Mouse (Mus musculus): ENCODE measurements at regions not wholly inside any gene's neighbourhood (a gene's known extent, or its start where the extent isn't known, plus 50 kb on each side); places are given as distances from the start of the nearest gene placed in this dataset.

DNA sequence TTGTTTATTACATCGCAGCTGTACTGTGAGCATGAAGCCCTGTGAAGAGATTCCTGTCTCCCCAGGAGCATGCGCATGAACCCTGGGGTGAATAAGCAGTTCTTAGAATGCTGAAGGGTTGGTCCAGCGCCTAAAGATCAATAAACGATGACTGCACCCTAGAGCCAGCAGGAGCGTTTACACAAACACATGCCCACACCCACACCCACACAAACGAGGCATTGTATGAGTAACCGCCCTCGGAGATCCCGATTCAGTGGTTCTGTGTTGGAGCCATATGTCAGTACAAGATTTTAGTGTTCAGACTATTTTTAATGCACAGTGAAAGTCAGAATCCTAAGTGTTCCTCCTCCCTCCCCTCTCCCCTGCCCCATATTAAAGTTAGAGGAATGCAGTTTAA, 57.3 kb downstream of the Edn1 start:
- no peak for DNase-seq (ENCODE audit: low read depth, low spot score)
- Histone ChIP-seq H3K36me3 (ENCODE audit: control insufficient read depth, insufficient read depth, low read length, poor library complexity, severe bottlenecking) (no peaks in the 10 kb centered on the region), H3K27me3 (ENCODE audit: control insufficient read depth, insufficient read depth, low read length, poor library complexity, severe bottlenecking) (no peaks in the 10 kb centered on the region)

DNA sequence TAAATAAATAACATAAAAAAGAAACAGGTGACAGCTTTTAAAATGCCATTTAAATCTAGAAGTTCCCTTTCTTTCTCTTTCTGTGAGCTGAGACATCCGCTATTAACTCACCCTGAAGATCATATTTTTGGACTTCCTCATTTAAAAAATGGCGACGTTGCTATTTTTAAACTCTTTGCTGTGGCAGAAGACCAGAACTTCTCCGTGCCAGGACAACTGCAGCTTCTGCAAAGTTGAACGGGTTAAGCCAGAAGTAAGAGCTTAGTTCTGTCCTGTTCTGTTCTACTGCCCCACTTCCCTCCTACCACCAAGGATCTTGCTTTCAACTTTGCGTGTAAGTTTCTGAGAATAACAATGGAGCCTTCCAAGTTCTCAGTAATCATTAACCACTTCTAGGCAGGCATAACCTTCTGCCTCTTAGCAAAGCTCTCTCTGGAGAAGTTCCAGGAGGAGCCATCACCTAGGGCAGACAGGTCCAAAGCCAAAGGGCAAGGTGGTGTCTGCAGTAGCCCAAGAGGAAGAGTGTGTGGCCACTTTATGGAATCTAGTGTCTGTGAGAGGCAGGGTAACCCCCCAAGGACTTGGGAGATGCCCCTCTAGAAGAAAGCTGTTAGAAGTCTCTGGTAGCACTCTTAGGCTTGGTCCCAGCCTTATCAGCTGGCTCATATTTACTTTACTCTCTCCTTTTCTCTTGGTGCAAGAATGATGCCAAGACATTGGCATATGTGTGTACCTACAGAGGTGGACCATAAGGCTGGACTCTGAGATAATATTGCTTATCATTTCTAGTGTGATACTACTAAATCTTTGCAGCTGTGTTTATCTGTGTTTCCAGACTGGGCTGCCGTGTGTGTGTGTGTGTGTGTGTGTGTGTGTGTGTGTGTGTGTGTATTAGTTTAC, 66.6 kb downstream of the Edn1 start:
- Histone ChIP-seq H3K36me3 (ENCODE audit: control insufficient read depth, insufficient read depth, low read length, poor library complexity, severe bottlenecking) (no peaks in the 10 kb centered on the region), H3K27me3 (ENCODE audit: control insufficient read depth, insufficient read depth, low read length, poor library complexity, severe bottlenecking) (no peaks in the 10 kb centered on the region)
- DNase-seq (ENCODE audit: low read depth, low spot score) = peak; percentile 53

DNA sequence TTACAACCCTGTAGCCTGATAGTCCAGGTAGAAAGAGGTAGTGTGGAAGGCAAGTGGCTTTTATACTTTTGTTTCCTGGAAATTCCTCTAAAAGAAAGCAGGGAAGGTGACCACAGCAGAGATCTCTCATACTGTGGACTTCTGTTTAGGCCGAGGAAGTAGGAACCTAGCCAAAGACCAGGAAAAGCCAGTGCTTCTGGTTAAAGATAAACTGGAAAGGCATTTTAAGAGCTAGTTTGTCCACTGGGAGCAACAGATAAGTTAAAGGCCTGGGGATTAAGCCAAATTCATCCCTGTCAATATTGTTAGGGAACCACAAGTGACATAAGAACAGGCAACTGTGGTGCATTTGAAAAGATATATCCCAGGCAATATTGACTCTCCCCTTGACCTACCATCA, 68.5 kb downstream of the Edn1 start:
- H3K27me3 ChIP-seq (ENCODE audit: control insufficient read depth, insufficient read depth, low read length, poor library complexity, severe bottlenecking) = no peaks in the 10 kb centered on the region
- H3K36me3 ChIP-seq (ENCODE audit: control insufficient read depth, insufficient read depth, low read length, poor library complexity, severe bottlenecking) = no peaks in the 10 kb centered on the region
- DNase-seq (ENCODE audit: low read depth, low spot score) = no peak

GRCm38 (mm10) chr13:42372201-42372600, 70.9 kb downstream of the Edn1 start:
- H3K36me3 ChIP-seq (ENCODE audit: control insufficient read depth, insufficient read depth, low read length, poor library complexity, severe bottlenecking) = no peaks in the 10 kb centered on the region
- DNase-seq (ENCODE audit: low read depth, low spot score) = no peak
- no peaks in the 10 kb centered on the region for H3K27me3 ChIP-seq (ENCODE audit: control insufficient read depth, insufficient read depth, low read length, poor library complexity, severe bottlenecking)

DNA sequence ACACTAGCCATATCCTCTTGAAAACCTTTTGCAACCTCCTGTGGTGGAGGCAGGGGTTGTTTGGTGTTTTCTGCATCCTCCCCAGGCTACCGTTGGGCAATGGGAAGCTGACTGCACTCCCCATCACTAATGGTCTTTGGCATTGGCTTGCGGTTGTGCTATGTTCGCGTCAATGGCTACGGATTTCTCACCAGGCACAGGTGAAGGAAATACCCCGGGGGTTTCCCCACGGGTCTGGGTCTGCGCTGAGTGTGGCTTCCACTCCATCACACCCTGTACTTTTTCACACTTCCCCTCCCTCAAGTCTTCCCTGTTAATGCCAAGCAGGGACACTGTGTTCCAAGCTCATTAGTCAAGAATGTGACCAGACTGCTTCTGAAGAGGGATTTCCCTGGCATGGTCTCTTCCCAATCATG, 72.9 kb downstream of the Edn1 start:
- no peaks in the 10 kb centered on the region for H3K27me3 ChIP-seq (ENCODE audit: control insufficient read depth, insufficient read depth, low read length, poor library complexity, severe bottlenecking)
- no peak for DNase-seq (ENCODE audit: low read depth, low spot score)
- H3K36me3 ChIP-seq (ENCODE audit: control insufficient read depth, insufficient read depth, low read length, poor library complexity, severe bottlenecking) = no peaks in the 10 kb centered on the region

DNA sequence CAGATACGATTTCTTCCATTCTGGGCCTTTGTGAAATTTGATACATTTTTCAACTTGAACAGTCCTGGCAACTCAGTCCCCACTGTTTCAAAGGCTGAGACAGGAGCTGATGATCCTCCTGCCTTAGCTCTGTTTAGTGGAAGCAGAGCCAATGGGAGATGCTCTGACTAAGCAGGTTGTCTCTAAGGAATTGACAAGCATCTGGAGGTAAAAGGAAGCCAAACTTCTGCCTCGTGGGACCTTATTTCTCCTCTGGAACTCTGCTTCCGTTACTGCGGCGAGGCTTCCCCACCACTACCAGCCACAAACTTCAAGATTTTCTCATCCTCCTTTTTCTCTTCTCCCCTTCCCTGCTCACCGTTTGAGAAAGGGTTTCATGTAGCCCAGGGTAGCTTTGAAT, 78.4 kb downstream of the Edn1 start:
- Histone ChIP-seq H3K27me3 (ENCODE audit: control insufficient read depth, insufficient read depth, low read length, poor library complexity, severe bottlenecking) (no peaks in the 10 kb centered on the region), H3K36me3 (ENCODE audit: control insufficient read depth, insufficient read depth, low read length, poor library complexity, severe bottlenecking) (no peaks in the 10 kb centered on the region)
- no peak for DNase-seq (ENCODE audit: low read depth, low spot score)

DNA sequence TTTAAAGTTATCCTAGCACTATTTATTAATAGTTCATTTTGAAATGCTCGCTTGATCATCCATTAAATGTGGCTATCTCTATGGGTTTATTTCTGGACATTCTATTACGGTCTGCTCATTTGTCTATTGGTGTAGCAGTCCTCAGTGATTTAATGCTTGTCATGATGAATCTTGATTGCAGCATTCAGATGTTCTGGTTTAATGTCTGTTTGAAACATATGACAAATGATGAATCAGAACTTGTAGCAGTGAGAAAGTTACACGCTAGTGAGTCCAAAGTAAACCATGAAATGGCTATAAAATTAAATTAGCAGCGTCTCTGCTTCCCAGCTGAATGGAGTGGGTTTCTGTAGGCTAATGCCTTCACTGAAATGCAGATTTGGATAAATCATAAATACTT, 81.8 kb downstream of the Edn1 start:
- H3K36me3 ChIP-seq (ENCODE audit: control insufficient read depth, insufficient read depth, low read length, poor library complexity, severe bottlenecking) = no peaks in the 10 kb centered on the region

GRCm38 (mm10) chr13:42390389-42390788, 89.1 kb downstream of the Edn1 start:
- no peak for DNase-seq (ENCODE audit: low read depth, low spot score)
- H3K36me3 ChIP-seq (ENCODE audit: control insufficient read depth, insufficient read depth, low read length, poor library complexity, severe bottlenecking) = no peaks in the 10 kb centered on the region
- H3K27me3 ChIP-seq (ENCODE audit: control insufficient read depth, insufficient read depth, low read length, poor library complexity, severe bottlenecking) = no peaks in the 10 kb centered on the region

More for the DNA sequence above, 81.8 kb downstream of the Edn1 start:
- no peaks in the 10 kb centered on the region for H3K27me3 ChIP-seq (ENCODE audit: control insufficient read depth, insufficient read depth, low read length, poor library complexity, severe bottlenecking)
- no peak for DNase-seq (ENCODE audit: low read depth, low spot score)

DNA sequence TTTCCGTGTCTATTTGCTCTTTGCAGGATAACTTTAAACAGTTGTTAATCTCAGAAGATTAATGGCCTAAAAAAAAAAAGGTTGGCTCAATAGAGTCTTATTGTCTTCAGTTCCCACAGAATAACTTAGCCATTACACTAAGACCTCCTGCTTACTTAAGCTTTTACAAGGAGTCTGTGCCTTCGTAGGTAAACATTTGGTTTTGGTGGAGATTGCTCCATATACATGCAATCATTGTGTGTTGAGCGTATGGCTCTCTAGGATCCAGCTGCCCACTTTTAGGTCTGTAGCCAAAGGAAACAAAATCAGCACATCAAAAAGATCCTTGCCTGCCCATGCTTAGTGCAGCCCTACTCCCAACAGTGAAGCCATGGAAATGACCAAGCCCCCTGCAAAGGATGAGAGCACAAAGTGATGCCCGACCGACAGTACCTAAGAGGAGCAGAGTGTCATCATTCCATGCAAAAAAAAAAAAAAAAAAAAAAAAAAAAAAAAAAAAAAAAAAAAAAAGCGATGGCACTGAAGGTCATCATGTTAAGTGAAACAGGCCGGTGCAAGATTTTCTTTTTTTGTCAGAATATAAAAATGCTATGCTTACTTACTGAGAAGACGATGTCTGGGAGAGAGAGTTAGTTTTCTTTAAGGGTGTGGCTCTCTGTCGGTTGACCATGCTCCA, 90.2 kb downstream of the Edn1 start:
- H3K36me3 ChIP-seq (ENCODE audit: control insufficient read depth, insufficient read depth, low read length, poor library complexity, severe bottlenecking) = no peaks in the 10 kb centered on the region
- DNase-seq (ENCODE audit: low read depth, low spot score) = no peak
- no peaks in the 10 kb centered on the region for H3K27me3 ChIP-seq (ENCODE audit: control insufficient read depth, insufficient read depth, low read length, poor library complexity, severe bottlenecking)

- no peak for DNase-seq (ENCODE audit: low read depth, low spot score)
- Histone ChIP-seq H3K36me3 (ENCODE audit: control insufficient read depth, insufficient read depth, low read length, poor library complexity, severe bottlenecking) (no peaks in the 10 kb centered on the region), H3K27me3 (ENCODE audit: control insufficient read depth, insufficient read depth, low read length, poor library complexity, severe bottlenecking) (no peaks in the 10 kb centered on the region)
Measured at GRCm38 (mm10) chr13:42392701-42393100, 91.4 kb downstream of the Edn1 start.

GRCm38 (mm10) chr13:42394572-42394971, 93.3 kb downstream of the Edn1 start:
- Histone ChIP-seq H3K27me3 (ENCODE audit: control insufficient read depth, insufficient read depth, low read length, poor library complexity, severe bottlenecking) (no peaks in the 10 kb centered on the region), H3K36me3 (ENCODE audit: control insufficient read depth, insufficient read depth, low read length, poor library complexity, severe bottlenecking) (no peaks in the 10 kb centered on the region)
- DNase-seq (ENCODE audit: low read depth, low spot score) = no peak

DNA sequence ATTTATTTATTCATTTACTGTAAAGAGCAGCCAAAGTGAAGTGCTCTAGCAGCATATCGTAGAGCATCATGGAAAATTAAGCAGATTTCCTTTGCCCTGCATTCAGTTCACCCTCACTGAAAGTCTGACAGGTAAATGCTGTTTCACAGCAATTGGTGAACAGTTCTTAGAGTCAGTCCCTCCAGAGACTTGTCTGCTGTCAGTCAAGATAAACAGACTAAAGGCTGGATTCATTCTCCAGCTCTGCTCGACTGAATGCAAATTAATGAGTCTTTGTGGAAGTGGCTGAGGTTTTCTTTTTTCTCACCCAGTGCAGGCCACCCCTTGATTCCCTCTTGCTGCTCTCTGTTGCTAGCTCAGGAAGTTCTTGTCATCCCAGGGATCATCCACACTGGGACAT, 100.2 kb downstream of the Edn1 start:
- Histone ChIP-seq H3K27me3 (ENCODE audit: control insufficient read depth, insufficient read depth, low read length, poor library complexity, severe bottlenecking) (no peaks in the 10 kb centered on the region), H3K36me3 (ENCODE audit: control insufficient read depth, insufficient read depth, low read length, poor library complexity, severe bottlenecking) (no peaks in the 10 kb centered on the region)
- no peak for DNase-seq (ENCODE audit: low read depth, low spot score)

- no peak for DNase-seq (ENCODE audit: low read depth, low spot score)
- H3K36me3 ChIP-seq (ENCODE audit: control insufficient read depth, insufficient read depth, low read length, poor library complexity, severe bottlenecking) = no peaks in the 10 kb centered on the region
Measured at GRCm38 (mm10) chr13:42403231-42404020, 102.2 kb downstream of the Edn1 start.

DNA sequence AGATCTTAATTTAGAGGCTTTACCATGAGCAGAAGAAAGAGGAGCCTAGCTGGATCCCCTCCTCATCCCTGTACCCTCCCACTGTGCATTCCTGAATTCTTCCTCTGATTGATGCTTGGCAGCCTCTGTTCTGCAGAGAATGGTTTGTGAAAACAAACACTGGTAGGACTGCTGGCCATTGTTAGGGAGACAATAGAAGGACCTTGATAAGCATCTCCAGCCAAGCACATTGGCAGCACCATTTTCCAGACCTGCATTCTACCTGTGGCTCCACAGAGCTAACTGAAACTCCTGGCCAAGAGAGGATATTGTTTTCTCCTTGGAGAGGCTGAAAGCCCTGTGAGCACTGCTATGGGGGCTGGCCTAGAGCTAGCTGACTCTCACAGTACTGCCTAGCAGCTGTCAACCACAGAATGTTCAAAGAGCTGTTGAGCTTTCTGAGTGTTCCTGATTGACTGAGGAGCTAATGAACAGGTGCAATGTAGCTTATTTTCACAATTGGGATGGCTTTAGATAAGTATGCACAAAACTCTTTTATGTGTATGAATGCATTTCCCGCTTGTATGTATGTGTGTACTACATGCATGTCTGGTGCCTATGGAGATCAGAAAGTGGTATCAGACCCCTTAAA, 111.5 kb downstream of the Edn1 start:
- Histone ChIP-seq H3K36me3 (ENCODE audit: control insufficient read depth, insufficient read depth, low read length, poor library complexity, severe bottlenecking) (no peaks in the 10 kb centered on the region), H3K27me3 (ENCODE audit: control insufficient read depth, insufficient read depth, low read length, poor library complexity, severe bottlenecking) (no peaks in the 10 kb centered on the region)
- DNase-seq (ENCODE audit: low read depth, low spot score) = no peak

More at GRCm38 (mm10) chr13:42403231-42404020, 102.2 kb downstream of the Edn1 start:
- H3K27me3 ChIP-seq (ENCODE audit: control insufficient read depth, insufficient read depth, low read length, poor library complexity, severe bottlenecking) = no peaks in the 10 kb centered on the region

Data from splenic B cell, adult 2 months (primary cell).